Mouse (Mus musculus): ENCODE results near the gene Tmem45a2. TPM values are rescaled to one million over a fixed set of nuclear protein-coding genes. Genes with fewer than 3 reads are reported as not detected.

The Tmem45a2 gene
- polyA plus RNA-seq, 1 experiment from 2014 or later, result 0.06 TPM

Other genes with a start within 250 kb of the Tmem45a2 start
- gene Tmem45a, start 185.2 kb downstream of the Tmem45a2 start, polyA plus RNA-seq (2015; fragmentation: Nextera tagmentation; extraction: Ambion mirVana), result 42.5 and 46.9 TPM in 2 replicates
- gene Lnp1, start 143.3 kb downstream of the Tmem45a2 start, polyA plus RNA-seq (2015; fragmentation: Nextera tagmentation; extraction: Ambion mirVana), result 0.40 TPM in 1 of 2 replicates, not detected in the other
- gene Tomm70a, start 50.3 kb upstream of the Tmem45a2 start, polyA plus RNA-seq (2015; fragmentation: Nextera tagmentation; extraction: Ambion mirVana), result 28.6 and 31.0 TPM in 2 replicates
- gene Nit2, start 96.0 kb upstream of the Tmem45a2 start, polyA plus RNA-seq (2015; fragmentation: Nextera tagmentation; extraction: Ambion mirVana), result 65.5 and 68.4 TPM in 2 replicates
- gene Tbc1d23, start 160.1 kb upstream of the Tmem45a2 start, polyA plus RNA-seq (2015; fragmentation: Nextera tagmentation; extraction: Ambion mirVana), result 24.0 and 25.0 TPM in 2 replicates
- 0.13 TPM in 1 of 2 replicates, not detected in the other for gene Tmem30c, start 221.5 kb upstream of the Tmem45a2 start, polyA plus RNA-seq (2015; fragmentation: Nextera tagmentation; extraction: Ambion mirVana)

Measured in lung, embryonic 16.5 days (tissue).